Mouse (Mus musculus): ENCODE data around the gene Grwd1. TPM values are rescaled to one million over a fixed set of nuclear protein-coding genes. Genes with fewer than 3 reads are reported as not detected.

Gene Grwd1
- polyA plus RNA-seq, 1 experiment, result 17.9 TPM

DNA sequence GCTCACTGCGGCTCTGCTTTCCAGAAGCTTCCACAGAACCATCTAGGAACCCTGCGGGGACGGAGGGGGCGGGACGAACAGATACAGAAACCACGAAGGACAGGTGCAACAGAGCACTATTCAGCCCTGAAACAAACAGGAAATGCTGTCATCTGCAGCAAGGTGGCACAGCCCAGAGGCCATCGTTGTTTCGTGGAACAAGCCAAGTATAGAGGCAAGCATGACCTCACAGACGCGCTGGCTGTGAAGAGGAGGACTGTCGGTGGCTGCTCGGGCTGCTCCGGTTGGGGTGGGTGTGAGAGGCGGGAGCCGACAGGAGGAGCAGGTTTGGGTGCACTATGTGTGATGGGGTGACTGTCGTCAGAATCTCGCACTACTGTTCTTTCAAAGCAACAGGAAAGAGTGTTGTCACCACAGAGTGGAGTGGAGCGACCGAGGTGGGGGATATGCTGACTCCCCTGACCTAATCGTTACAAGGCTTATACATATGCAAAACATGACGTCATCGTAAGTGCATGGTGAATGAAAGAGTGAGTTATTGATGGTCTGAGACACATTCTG is 51.6 kb downstream of the Grwd1 start:
- no peak for DNase-seq (ENCODE audit: extremely low spot score in 1 of 2, low spot score in 1 of 2)

DNA sequence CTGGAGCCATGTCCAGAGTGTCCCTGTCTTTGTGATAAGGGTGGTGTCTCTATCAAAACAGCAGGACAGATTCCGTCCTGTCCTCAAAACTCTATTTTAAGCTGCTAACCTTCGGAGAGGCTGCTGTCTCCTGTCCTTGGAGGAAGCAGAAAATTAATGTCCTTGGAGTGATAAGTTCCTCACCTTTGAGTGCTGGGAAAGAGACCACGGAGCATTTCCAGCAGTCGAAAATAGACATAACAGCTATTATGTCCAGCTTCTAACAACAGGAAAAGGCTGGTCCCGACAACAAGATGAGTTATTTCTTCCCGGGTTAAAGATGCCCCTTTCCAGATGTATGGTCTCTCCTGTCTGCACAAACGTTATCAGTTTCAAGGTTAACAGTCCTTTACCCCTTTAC is 55.5 kb downstream of the Grwd1 start:
- DNase-seq (ENCODE audit: extremely low spot score in 1 of 2, low spot score in 1 of 2), result no peak

Other genes with a start within 250 kb of the Grwd1 start
- gene Fgf21, start 215.5 kb downstream of the Grwd1 start, polyA plus RNA-seq (2012; rRNA removed), result not detected in 2 replicates
- gene Fut1, start 213.7 kb downstream of the Grwd1 start, polyA plus RNA-seq (2012; rRNA removed), result 0.08 TPM in 2 replicates
- gene Izumo1, start 209.1 kb downstream of the Grwd1 start, polyA plus RNA-seq (2012; rRNA removed), result 0.08 and 0.10 TPM in 2 replicates
- 7.2 and 7.3 TPM in 2 replicates for gene Rasip1, start 203.5 kb downstream of the Grwd1 start, polyA plus RNA-seq (2012; rRNA removed)
- 5.9 and 6.6 TPM in 2 replicates for gene Mamstr, start 191.0 kb downstream of the Grwd1 start, polyA plus RNA-seq (2012; rRNA removed)
- gene Fut2, start 164.6 kb downstream of the Grwd1 start, polyA plus RNA-seq (2012; rRNA removed), result 0.13 and 0.16 TPM in 2 replicates
- gene Ntn5, start 146.9 kb downstream of the Grwd1 start, polyA plus RNA-seq (2012; rRNA removed), result 1.7 and 4.7 TPM in 2 replicates
- gene Sec1, start 136.5 kb downstream of the Grwd1 start, polyA plus RNA-seq (2012; rRNA removed), result 1.4 TPM in 2 replicates
- 283 and 318 TPM in 2 replicates for gene Car11, start 131.1 kb downstream of the Grwd1 start, polyA plus RNA-seq (2012; rRNA removed)
- gene Dbp, start 125.9 kb downstream of the Grwd1 start, polyA plus RNA-seq (2012; rRNA removed), result 208 and 221 TPM in 2 replicates
- 280 and 304 TPM in 2 replicates for gene Rpl18, start 115.5 kb downstream of the Grwd1 start, polyA plus RNA-seq (2012; rRNA removed)
- gene Sphk2, start 112.9 kb downstream of the Grwd1 start, polyA plus RNA-seq (2012; rRNA removed), result 22.4 and 23.3 TPM in 2 replicates
- 0.18 and 0.21 TPM in 2 replicates for gene Fam83e, start 109.7 kb downstream of the Grwd1 start, polyA plus RNA-seq (2012; rRNA removed)
- not detected in 2 replicates for gene Spaca4, start 105.1 kb downstream of the Grwd1 start, polyA plus RNA-seq (2012; rRNA removed)
- 170 and 198 TPM in 2 replicates for gene Lmtk3, start 47.2 kb downstream of the Grwd1 start, polyA plus RNA-seq (2012; rRNA removed)
- 15.2 and 17.7 TPM in 2 replicates for gene Sult2b1, start 46.3 kb downstream of the Grwd1 start, polyA plus RNA-seq (2012; rRNA removed)
- 158 and 167 TPM in 2 replicates for gene Cyth2, start 16.4 kb downstream of the Grwd1 start, polyA plus RNA-seq (2012; rRNA removed)
- 2.1 and 2.6 TPM in 2 replicates for gene Kcnj14, start 6.2 kb downstream of the Grwd1 start, polyA plus RNA-seq (2012; rRNA removed)
- 95.1 and 121 TPM in 2 replicates for gene Kdelr1, start 41.8 kb upstream of the Grwd1 start, polyA plus RNA-seq (2012; rRNA removed)
- 15.5 and 17.7 TPM in 2 replicates for gene Grin2d, start 47.4 kb upstream of the Grwd1 start, polyA plus RNA-seq (2012; rRNA removed)
- gene Syngr4, start 65.8 kb upstream of the Grwd1 start, polyA plus RNA-seq (2012; rRNA removed), result 0.15 TPM in 1 of 2 replicates, not detected in the other
- 32.5 and 33.6 TPM in 2 replicates for gene Tmem143, start 66.0 kb upstream of the Grwd1 start, polyA plus RNA-seq (2012; rRNA removed)
- gene Emp3, start 90.5 kb upstream of the Grwd1 start, polyA plus RNA-seq (2012; rRNA removed), result 15.1 and 15.2 TPM in 2 replicates
- gene Ccdc114, start 93.1 kb upstream of the Grwd1 start, polyA plus RNA-seq (2012; rRNA removed), result 5.1 and 5.3 TPM in 2 replicates
- gene Abcc6, start 199.4 kb upstream of the Grwd1 start, polyA plus RNA-seq (2012; rRNA removed), result 2.4 and 3.8 TPM in 2 replicates
- 68.3 and 74.8 TPM in 2 replicates for gene Nomo1, start 202.8 kb upstream of the Grwd1 start, polyA plus RNA-seq (2012; rRNA removed)

All from frontal cortex, adult 2 months (tissue).